Mouse (Mus musculus): Measurements from ENCODE around the gene F12. TPM values are rescaled to one million over a fixed set of nuclear protein-coding genes. Genes with fewer than 3 reads are reported as not detected.
A peak's percentile ranks its signal among the peaks of the same experiment; 100 is the strongest.

Gene F12
- polyA plus RNA-seq, 1 experiment from 2014 or later, result 0.38 TPM

GRCm38 (mm10) chr13:55451785-55452549 is 25.4 kb upstream of the F12 start:
- Histone ChIP-seq H3K27me3 (replicated peaks; ENCODE audit: control insufficient read depth, insufficient read depth, low read length) (no peaks in the 10 kb centered on the region), H3K9ac (ENCODE audit: low read depth, low read length) (no peak overlapping the region), H3K4me1 (ENCODE audit: control insufficient read depth, insufficient read depth, low read depth, low read length) (peaks cover 4% of the 10 kb centered on the region), H3K27ac (ENCODE audit: low read depth, low read length) (no peak overlapping the region), H3K4me2 (ENCODE audit: low read length) (no peak overlapping the region), H3K9me3 (ENCODE audit: control insufficient read depth, low read length) (no peaks in the 10 kb centered on the region), H3K4me3 (ENCODE audit: low read length) (no peak overlapping the region), H3K36me3 (ENCODE audit: control insufficient read depth, insufficient read depth, low read length) (peaks cover 31% of the 10 kb centered on the region)
- WGBS, result 92% methylated on average over 16 of the region's 16 CpGs
- ATAC-seq, result no peak

GRCm38 (mm10) chr13:55451296-55451695 is 24.7 kb upstream of the F12 start:
- H3K9ac ChIP-seq (ENCODE audit: low read depth, low read length), result no peak overlapping the region
- H3K4me3 ChIP-seq (ENCODE audit: low read length), result no peak overlapping the region
- 96% methylated on average over 10 of the region's 10 CpGs for WGBS
- H3K9me3 ChIP-seq (ENCODE audit: control insufficient read depth, low read length), result no peaks in the 10 kb centered on the region
- H3K27me3 ChIP-seq (replicated peaks; ENCODE audit: control insufficient read depth, insufficient read depth, low read length), result no peaks in the 10 kb centered on the region
- H3K27ac ChIP-seq (ENCODE audit: low read depth, low read length), result no peak overlapping the region
- H3K4me2 ChIP-seq (ENCODE audit: low read length), result no peak overlapping the region
- peaks cover 11% of the 10 kb centered on the region for H3K4me1 ChIP-seq (ENCODE audit: control insufficient read depth, insufficient read depth, low read depth, low read length)
- ATAC-seq, result no peak
- peaks cover 29% of the 10 kb centered on the region for H3K36me3 ChIP-seq (ENCODE audit: control insufficient read depth, insufficient read depth, low read length)

- 84% methylated on average over 11 of the region's 11 CpGs for WGBS
- Histone ChIP-seq H3K4me1 (ENCODE audit: control insufficient read depth, insufficient read depth, low read depth, low read length) (peaks cover 16% of the 10 kb centered on the region), H3K9ac (ENCODE audit: low read depth, low read length) (no peak overlapping the region), H3K27ac (ENCODE audit: low read depth, low read length) (no peak overlapping the region), H3K27me3 (replicated peaks; ENCODE audit: control insufficient read depth, insufficient read depth, low read length) (no peaks in the 10 kb centered on the region), H3K4me3 (ENCODE audit: low read length) (no peak overlapping the region), H3K4me2 (ENCODE audit: low read length) (no peak overlapping the region), H3K36me3 (ENCODE audit: control insufficient read depth, insufficient read depth, low read length) (peaks cover 29% of the 10 kb centered on the region), H3K9me3 (ENCODE audit: control insufficient read depth, low read length) (no peaks in the 10 kb centered on the region)
- ATAC-seq, result 0 out of 2 replicates have a peak, but pooled peaks have one; percentile 22
Observed at GRCm38 (mm10) chr13:55450511-55450980, 24.0 kb upstream of the F12 start.

- WGBS, result 90% methylated on average over 17 of the region's 17 CpGs
Observed at GRCm38 (mm10) chr13:55449679-55450441, 23.3 kb upstream of the F12 start.

GRCm38 (mm10) chr13:55449205-55449604 is 22.6 kb upstream of the F12 start:
- Histone ChIP-seq H3K36me3 (ENCODE audit: control insufficient read depth, insufficient read depth, low read length) (peaks cover 26% of the 10 kb centered on the region), H3K9ac (ENCODE audit: low read depth, low read length) (no peak overlapping the region), H3K27ac (ENCODE audit: low read depth, low read length) (no peak overlapping the region), H3K4me2 (ENCODE audit: low read length) (no peak overlapping the region), H3K4me1 (ENCODE audit: control insufficient read depth, insufficient read depth, low read depth, low read length) (peaks cover 16% of the 10 kb centered on the region), H3K9me3 (ENCODE audit: control insufficient read depth, low read length) (no peaks in the 10 kb centered on the region), H3K4me3 (ENCODE audit: low read length) (no peak overlapping the region), H3K27me3 (replicated peaks; ENCODE audit: control insufficient read depth, insufficient read depth, low read length) (no peaks in the 10 kb centered on the region)
- WGBS, result 91% methylated on average over 9 of the region's 9 CpGs
- no peak for ATAC-seq

More at GRCm38 (mm10) chr13:55449679-55450441, 23.3 kb upstream of the F12 start:
- Histone ChIP-seq H3K9ac (ENCODE audit: low read depth, low read length) (no peak overlapping the region), H3K4me2 (ENCODE audit: low read length) (no peak overlapping the region), H3K27ac (ENCODE audit: low read depth, low read length) (no peak overlapping the region), H3K27me3 (replicated peaks; ENCODE audit: control insufficient read depth, insufficient read depth, low read length) (no peaks in the 10 kb centered on the region), H3K4me3 (ENCODE audit: low read length) (no peak overlapping the region), H3K9me3 (ENCODE audit: control insufficient read depth, low read length) (no peaks in the 10 kb centered on the region), H3K36me3 (ENCODE audit: control insufficient read depth, insufficient read depth, low read length) (peaks cover 29% of the 10 kb centered on the region), H3K4me1 (ENCODE audit: control insufficient read depth, insufficient read depth, low read depth, low read length) (peaks cover 16% of the 10 kb centered on the region)
- no peak for ATAC-seq

GRCm38 (mm10) chr13:55448131-55448530 is 21.5 kb upstream of the F12 start:
- Histone ChIP-seq H3K27me3 (replicated peaks; ENCODE audit: control insufficient read depth, insufficient read depth, low read length) (no peaks in the 10 kb centered on the region), H3K9ac (ENCODE audit: low read depth, low read length) (no peak overlapping the region), H3K36me3 (ENCODE audit: control insufficient read depth, insufficient read depth, low read length) (peaks cover 20% of the 10 kb centered on the region), H3K27ac (ENCODE audit: low read depth, low read length) (no peak overlapping the region), H3K4me1 (ENCODE audit: control insufficient read depth, insufficient read depth, low read depth, low read length) (peaks cover 16% of the 10 kb centered on the region), H3K9me3 (ENCODE audit: control insufficient read depth, low read length) (no peaks in the 10 kb centered on the region), H3K4me2 (ENCODE audit: low read length) (no peak overlapping the region), H3K4me3 (ENCODE audit: low read length) (no peak overlapping the region)
- no peak for ATAC-seq
- WGBS, result 90% methylated on average over 5 of the region's 5 CpGs

GRCm38 (mm10) chr13:55447543-55447943 is 20.9 kb upstream of the F12 start:
- WGBS, result 63% methylated on average over 3 of the region's 3 CpGs
- H3K36me3 ChIP-seq (ENCODE audit: control insufficient read depth, insufficient read depth, low read length), result peaks cover 14% of the 10 kb centered on the region
- H3K9ac ChIP-seq (ENCODE audit: low read depth, low read length), result no peak overlapping the region
- H3K27me3 ChIP-seq (replicated peaks; ENCODE audit: control insufficient read depth, insufficient read depth, low read length), result no peaks in the 10 kb centered on the region
- H3K9me3 ChIP-seq (ENCODE audit: control insufficient read depth, low read length), result no peaks in the 10 kb centered on the region
- peaks cover 16% of the 10 kb centered on the region for H3K4me1 ChIP-seq (ENCODE audit: control insufficient read depth, insufficient read depth, low read depth, low read length)
- H3K27ac ChIP-seq (ENCODE audit: low read depth, low read length), result no peak overlapping the region
- no peak overlapping the region for H3K4me2 ChIP-seq (ENCODE audit: low read length)
- H3K4me3 ChIP-seq (ENCODE audit: low read length), result no peak overlapping the region
- no peak for ATAC-seq

- H3K9me3 ChIP-seq (ENCODE audit: control insufficient read depth, low read length), result no peaks in the 10 kb centered on the region
- peak overlapping the region; percentile 85 for H3K4me2 ChIP-seq (ENCODE audit: low read length)
- no peak for ATAC-seq
- peaks cover 16% of the 10 kb centered on the region for H3K4me1 ChIP-seq (ENCODE audit: control insufficient read depth, insufficient read depth, low read depth, low read length)
- peak overlapping the region; percentile 90; the same call in 1 of the 2 replicates for H3K9ac ChIP-seq (ENCODE audit: low read depth, low read length)
- no peaks in the 10 kb centered on the region for H3K27me3 ChIP-seq (replicated peaks; ENCODE audit: control insufficient read depth, insufficient read depth, low read length)
- no peak overlapping the region; the same call in 1 of the 2 replicates for H3K4me3 ChIP-seq (ENCODE audit: low read length)
- WGBS, result 73% methylated on average over 6 of the region's 6 CpGs
- H3K27ac ChIP-seq (ENCODE audit: low read depth, low read length), result no peak overlapping the region
- peaks cover 9% of the 10 kb centered on the region; the same call in 1 of the 2 replicates for H3K36me3 ChIP-seq (ENCODE audit: control insufficient read depth, insufficient read depth, low read length)
Observed at GRCm38 (mm10) chr13:55446483-55447105, 20.0 kb upstream of the F12 start.
